Mouse (Mus musculus): ENCODE measurements at regions not wholly inside any gene's neighbourhood (a gene's known extent, or its start where the extent isn't known, plus 50 kb on each side); places are given as distances from the start of the nearest gene placed in this dataset.
"Not testable (repeated sequence)": the region's sequence is repeated elsewhere in the genome, so short reads cannot be mapped to it uniquely, and the experiment has no call there.

DNA sequence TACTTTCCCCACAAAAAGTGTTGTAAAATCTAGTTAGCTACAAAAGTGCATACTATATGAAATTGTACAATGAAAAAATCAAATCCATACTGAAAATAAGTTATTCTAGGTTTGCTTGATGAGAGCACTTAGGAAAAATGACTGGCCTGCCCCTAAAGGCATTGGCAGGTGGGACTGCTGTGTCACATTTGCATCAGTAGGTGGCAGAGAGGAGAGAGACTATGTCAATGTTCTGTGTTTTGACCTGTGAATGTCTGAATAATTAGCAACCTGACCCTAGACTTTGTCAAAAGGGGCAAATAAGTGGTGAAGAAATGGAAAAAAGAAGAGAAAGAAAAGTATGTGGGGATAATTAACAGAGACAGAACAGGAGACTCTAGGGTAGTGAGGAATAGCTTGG, 997.0 kb upstream of the Tacstd2 start:
- ATAC-seq (ENCODE audit: low read depth) (no peak), DNase-seq (ENCODE audit: low spot score) (no peak)
- Histone ChIP-seq H3K36me3 (ENCODE audit: control insufficient read depth, insufficient read depth, low read length) (no peaks in the 10 kb centered on the region), H3K4me1 (ENCODE audit: control insufficient read depth, insufficient read depth, low read length) (no peaks in the 10 kb centered on the region), H3K4me2 (ENCODE audit: low read depth, low read length) (no peak overlapping the region), H3K27ac (replicated peaks; ENCODE audit: low read depth, low read length) (no peak overlapping the region), H3K9ac (ENCODE audit: low read depth, low read length) (no peak overlapping the region), H3K27me3 (replicated peaks; ENCODE audit: control insufficient read depth, insufficient read depth, low read length) (no peaks in the 10 kb centered on the region), H3K9me3 (ENCODE audit: control insufficient read depth, low read length) (no peaks in the 10 kb centered on the region), H3K4me3 (ENCODE audit: low read depth, low read length) (no peak overlapping the region)

DNA sequence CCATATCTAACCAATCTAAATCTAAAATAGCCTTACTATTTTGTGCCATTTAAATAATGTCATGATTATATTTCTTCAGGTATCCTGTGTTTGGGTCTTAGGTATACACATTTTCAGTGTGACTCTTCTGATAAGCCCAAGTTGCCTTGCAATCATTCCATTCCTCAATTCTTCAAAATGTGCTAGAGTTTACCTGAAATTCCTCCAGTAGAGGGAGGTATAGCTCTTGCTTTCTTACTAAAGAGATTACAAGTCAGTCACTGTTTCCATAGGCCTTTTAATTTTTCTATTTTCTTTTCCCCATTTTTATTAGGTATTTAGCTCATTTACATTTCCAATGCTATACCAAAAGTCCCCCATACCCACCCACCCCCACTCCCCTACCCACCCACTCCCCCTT, 968.3 kb upstream of the Tacstd2 start:
- H3K4me1 ChIP-seq (ENCODE audit: control insufficient read depth, insufficient read depth, low read length): no peaks in the 10 kb centered on the region
- H3K36me3 ChIP-seq (ENCODE audit: control insufficient read depth, insufficient read depth, low read length): no peaks in the 10 kb centered on the region
- no peaks in the 10 kb centered on the region for H3K9me3 ChIP-seq (ENCODE audit: control insufficient read depth, low read length)
- ATAC-seq (ENCODE audit: low read depth) (no peak), DNase-seq (ENCODE audit: low spot score) (no peak)
- no peak overlapping the region for H3K9ac ChIP-seq (ENCODE audit: low read depth, low read length)
- H3K4me3 ChIP-seq (ENCODE audit: low read depth, low read length): no peak overlapping the region
- no peak overlapping the region for H3K4me2 ChIP-seq (ENCODE audit: low read depth, low read length)
- no peak overlapping the region for H3K27ac ChIP-seq (replicated peaks; ENCODE audit: low read depth, low read length)
- no peaks in the 10 kb centered on the region for H3K27me3 ChIP-seq (replicated peaks; ENCODE audit: control insufficient read depth, insufficient read depth, low read length)

DNA sequence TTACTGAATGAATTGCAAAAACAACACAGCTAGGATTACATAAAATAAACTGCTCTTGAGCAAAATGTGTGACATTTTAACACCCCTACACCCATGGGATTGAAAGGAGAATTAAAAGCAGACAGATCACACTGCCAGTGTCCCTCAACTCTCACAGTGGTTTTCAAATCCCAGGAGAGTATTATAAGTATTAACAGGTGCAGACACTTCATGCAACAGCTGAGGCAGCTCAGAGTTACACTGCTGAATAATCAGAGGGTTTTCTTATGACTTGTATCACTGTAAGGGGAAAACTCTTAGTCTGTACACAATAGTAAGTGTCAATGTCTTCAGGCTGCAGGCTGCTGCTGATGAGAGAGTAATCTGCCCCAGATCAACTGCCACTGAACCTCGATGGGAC, 945.5 kb upstream of the Tacstd2 start:
- DNase-seq (ENCODE audit: low spot score): peak; percentile 8
- H3K27ac ChIP-seq (replicated peaks; ENCODE audit: low read depth, low read length): no peak overlapping the region
- no peaks in the 10 kb centered on the region for H3K36me3 ChIP-seq (ENCODE audit: control insufficient read depth, insufficient read depth, low read length)
- no peak for ATAC-seq (ENCODE audit: low read depth)
- WGBS: 46% methylated on average over 1 of the region's 1 CpGs
- no peak overlapping the region for H3K4me3 ChIP-seq (ENCODE audit: low read depth, low read length)
- no peaks in the 10 kb centered on the region for H3K9me3 ChIP-seq (ENCODE audit: control insufficient read depth, low read length)
- H3K27me3 ChIP-seq (replicated peaks; ENCODE audit: control insufficient read depth, insufficient read depth, low read length): no peaks in the 10 kb centered on the region
- H3K9ac ChIP-seq (ENCODE audit: low read depth, low read length): no peak overlapping the region
- H3K4me2 ChIP-seq (ENCODE audit: low read depth, low read length): no peak overlapping the region
- no peaks in the 10 kb centered on the region for H3K4me1 ChIP-seq (ENCODE audit: control insufficient read depth, insufficient read depth, low read length)

DNA sequence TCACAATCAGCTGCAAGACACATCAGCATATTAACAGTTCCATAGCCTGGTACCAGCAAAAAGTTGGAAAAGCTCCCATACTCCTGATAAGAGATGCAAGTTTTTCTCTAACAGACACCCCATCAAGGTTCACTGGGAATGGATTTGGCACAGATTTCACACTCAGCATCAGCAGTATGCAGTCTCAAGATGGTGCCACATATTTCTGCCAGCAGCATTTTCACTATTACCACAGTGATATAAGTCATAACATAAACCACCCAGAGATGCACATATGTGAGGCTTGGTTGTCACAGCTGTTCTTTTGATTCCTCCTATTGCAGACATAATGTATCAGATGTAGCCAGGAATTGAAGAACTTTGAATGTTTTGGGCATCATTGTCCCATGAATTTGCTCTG, 939.3 kb upstream of the Tacstd2 start:
- Histone ChIP-seq H3K4me2 (ENCODE audit: low read depth, low read length) (no peak overlapping the region), H3K9ac (ENCODE audit: low read depth, low read length) (no peak overlapping the region), H3K27me3 (replicated peaks; ENCODE audit: control insufficient read depth, insufficient read depth, low read length) (no peaks in the 10 kb centered on the region), H3K9me3 (ENCODE audit: control insufficient read depth, low read length) (no peaks in the 10 kb centered on the region), H3K27ac (replicated peaks; ENCODE audit: low read depth, low read length) (no peak overlapping the region), H3K36me3 (ENCODE audit: control insufficient read depth, insufficient read depth, low read length) (no peaks in the 10 kb centered on the region), H3K4me1 (ENCODE audit: control insufficient read depth, insufficient read depth, low read length) (no peaks in the 10 kb centered on the region), H3K4me3 (ENCODE audit: low read depth, low read length) (no peak overlapping the region)
- DNase-seq (ENCODE audit: low spot score): no peak
- no peak for ATAC-seq (ENCODE audit: low read depth)

DNA sequence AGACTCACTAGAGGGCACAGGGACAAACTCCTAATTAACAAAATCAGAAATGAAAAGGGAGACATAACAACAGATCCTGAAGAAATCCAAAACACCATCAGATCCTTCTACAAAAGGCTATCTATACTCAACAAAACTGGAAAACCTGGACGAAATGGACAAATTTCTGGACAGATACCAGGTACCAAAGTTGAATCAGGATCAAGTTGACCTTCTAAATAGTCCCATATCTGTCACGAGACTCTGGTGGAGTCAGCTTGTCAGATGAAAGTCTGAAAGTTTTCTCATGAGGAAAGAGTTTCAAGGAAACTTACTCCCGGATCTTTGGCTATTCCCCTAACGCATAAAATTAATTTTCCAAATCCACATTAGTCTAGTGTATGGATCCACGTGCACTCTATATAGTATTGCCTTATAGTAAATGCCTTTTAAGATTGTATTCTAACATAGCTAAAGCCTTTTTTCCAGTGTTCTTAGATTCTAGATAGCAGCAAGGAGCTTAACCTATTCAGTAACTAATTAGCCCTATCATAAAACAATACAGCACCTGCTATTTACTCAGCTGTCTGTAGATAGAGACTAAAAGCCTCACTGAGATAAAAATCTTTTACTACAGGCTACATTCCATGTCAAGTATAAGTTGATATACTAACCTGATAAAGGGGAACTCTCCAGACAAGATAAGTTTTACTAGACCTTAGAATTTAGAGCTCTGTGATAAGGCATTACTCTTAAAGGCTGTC, 917.6 kb upstream of the Tacstd2 start:
- not testable (repeated sequence) for H3K9me3 ChIP-seq (ENCODE audit: control insufficient read depth, low read length); H3K9ac ChIP-seq (ENCODE audit: low read depth, low read length); H3K36me3 ChIP-seq (ENCODE audit: control insufficient read depth, insufficient read depth, low read length); H3K27me3 ChIP-seq (replicated peaks; ENCODE audit: control insufficient read depth, insufficient read depth, low read length); DNase-seq (ENCODE audit: low spot score); H3K27ac ChIP-seq (replicated peaks; ENCODE audit: low read depth, low read length); H3K4me1 ChIP-seq (ENCODE audit: control insufficient read depth, insufficient read depth, low read length); ATAC-seq (ENCODE audit: low read depth); H3K4me2 ChIP-seq (ENCODE audit: low read depth, low read length); H3K4me3 ChIP-seq (ENCODE audit: low read depth, low read length)
- WGBS: 74% methylated on average over 5 of the region's 5 CpGs

DNA sequence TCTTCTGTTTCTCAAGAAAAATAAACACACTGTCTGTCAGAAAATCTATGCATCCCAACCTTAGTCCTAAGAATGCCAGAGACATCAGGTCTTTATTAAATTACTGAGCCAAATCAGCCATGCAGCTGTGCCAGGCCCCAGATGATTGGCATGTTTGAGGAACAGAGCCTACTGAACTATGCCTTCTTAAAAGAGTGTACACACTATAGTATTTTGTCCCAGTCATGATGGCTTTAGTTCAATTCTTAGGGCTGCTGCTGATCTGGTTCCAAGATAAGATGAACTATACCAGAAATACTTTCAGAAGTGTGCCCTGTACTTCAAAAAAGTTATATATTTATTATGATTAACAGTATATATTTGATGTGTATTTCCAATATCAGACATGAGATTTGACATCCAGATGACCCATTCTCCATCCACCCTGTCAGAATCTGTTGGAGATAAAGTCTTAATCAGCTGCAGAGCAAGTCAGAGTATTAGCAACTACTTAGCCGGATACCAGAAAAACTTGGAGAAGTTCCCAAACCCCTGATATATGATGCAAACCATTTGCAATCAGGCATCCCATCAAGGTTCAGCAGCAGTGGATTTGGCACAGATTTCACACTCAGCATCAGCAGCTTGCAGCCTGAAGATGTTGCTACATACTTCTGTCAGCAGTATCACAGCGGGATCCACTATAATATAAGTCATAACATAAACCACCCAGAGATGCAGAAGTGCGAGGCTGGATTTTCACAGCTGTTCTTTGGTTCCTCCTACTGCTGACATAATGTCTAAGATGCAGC, 913.6 kb upstream of the Tacstd2 start:
- 55% methylated on average over 3 of the region's 3 CpGs for WGBS
- Histone ChIP-seq H3K4me3 (ENCODE audit: low read depth, low read length) (no peak overlapping the region), H3K27ac (replicated peaks; ENCODE audit: low read depth, low read length) (no peak overlapping the region), H3K4me1 (ENCODE audit: control insufficient read depth, insufficient read depth, low read length) (no peaks in the 10 kb centered on the region), H3K9me3 (ENCODE audit: control insufficient read depth, low read length) (no peaks in the 10 kb centered on the region), H3K27me3 (replicated peaks; ENCODE audit: control insufficient read depth, insufficient read depth, low read length) (no peaks in the 10 kb centered on the region), H3K4me2 (ENCODE audit: low read depth, low read length) (no peak overlapping the region), H3K36me3 (ENCODE audit: control insufficient read depth, insufficient read depth, low read length) (no peaks in the 10 kb centered on the region), H3K9ac (ENCODE audit: low read depth, low read length) (no peak overlapping the region)
- ATAC-seq (ENCODE audit: low read depth) (peak; percentile 22; the same call in 1 of the 2 replicates), DNase-seq (ENCODE audit: low spot score) (peak; percentile 75)

DNA sequence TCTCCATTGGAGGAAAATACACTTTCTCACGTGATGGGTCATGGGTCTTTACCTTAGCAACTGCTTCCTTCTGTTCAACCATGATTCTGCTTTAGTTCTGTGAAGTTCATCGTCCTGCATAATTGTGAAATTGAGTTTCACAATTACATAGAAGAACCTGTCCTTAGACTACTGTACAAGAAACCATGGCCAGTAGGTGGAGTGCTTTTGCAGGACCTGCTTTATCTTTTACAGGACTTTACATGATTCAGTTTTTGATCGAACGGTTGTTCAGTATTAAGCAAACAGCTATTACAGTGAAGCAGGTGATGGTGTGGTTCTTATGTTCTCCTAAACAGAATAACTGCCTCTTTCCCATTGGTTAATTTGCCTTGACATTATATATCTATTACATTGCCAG, 910.2 kb upstream of the Tacstd2 start:
- Histone ChIP-seq H3K4me1 (ENCODE audit: control insufficient read depth, insufficient read depth, low read length) (no peaks in the 10 kb centered on the region), H3K27me3 (replicated peaks; ENCODE audit: control insufficient read depth, insufficient read depth, low read length) (no peaks in the 10 kb centered on the region), H3K9ac (ENCODE audit: low read depth, low read length) (no peak overlapping the region), H3K27ac (replicated peaks; ENCODE audit: low read depth, low read length) (no peak overlapping the region), H3K36me3 (ENCODE audit: control insufficient read depth, insufficient read depth, low read length) (no peaks in the 10 kb centered on the region), H3K4me3 (ENCODE audit: low read depth, low read length) (no peak overlapping the region), H3K4me2 (ENCODE audit: low read depth, low read length) (no peak overlapping the region), H3K9me3 (ENCODE audit: control insufficient read depth, low read length) (no peaks in the 10 kb centered on the region)
- WGBS: 77% methylated on average over 4 of the region's 4 CpGs
- ATAC-seq (ENCODE audit: low read depth): no peak
- no peak for DNase-seq (ENCODE audit: low spot score)

DNA sequence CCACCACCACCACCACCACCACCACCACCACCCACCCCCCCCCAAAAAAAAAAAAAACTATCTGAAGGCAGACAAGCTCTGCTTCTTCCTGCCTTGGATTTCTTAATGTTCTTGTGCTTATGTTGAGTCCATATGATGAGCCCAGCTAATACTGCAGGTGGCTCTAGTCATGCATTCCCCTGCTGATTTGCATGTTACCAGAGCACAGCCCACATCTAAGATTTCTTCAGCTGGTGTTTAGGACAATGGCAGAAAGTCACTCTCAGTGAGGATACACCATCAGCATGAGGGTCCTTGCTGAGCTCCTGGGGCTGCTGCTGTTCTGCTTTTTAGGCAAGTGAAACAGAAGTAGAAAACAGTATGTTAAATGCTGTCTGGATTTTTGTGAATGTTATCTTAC, 901.6 kb upstream of the Tacstd2 start:
- Histone ChIP-seq H3K27me3 (replicated peaks; ENCODE audit: control insufficient read depth, insufficient read depth, low read length) (no peaks in the 10 kb centered on the region), H3K4me1 (ENCODE audit: control insufficient read depth, insufficient read depth, low read length) (no peaks in the 10 kb centered on the region), H3K9ac (ENCODE audit: low read depth, low read length) (no peak overlapping the region), H3K36me3 (ENCODE audit: control insufficient read depth, insufficient read depth, low read length) (no peaks in the 10 kb centered on the region), H3K4me3 (ENCODE audit: low read depth, low read length) (no peak overlapping the region), H3K9me3 (ENCODE audit: control insufficient read depth, low read length) (no peaks in the 10 kb centered on the region), H3K27ac (replicated peaks; ENCODE audit: low read depth, low read length) (no peak overlapping the region), H3K4me2 (ENCODE audit: low read depth, low read length) (no peak overlapping the region)
- ATAC-seq (ENCODE audit: low read depth): no peak
- no peak for DNase-seq (ENCODE audit: low spot score)

All from embryonic facial prominence, embryonic 14.5 days (tissue).